Mouse (Mus musculus): Measurements from ENCODE around the gene Gabrr2.
"Not testable (repeated sequence)": the region's sequence is repeated elsewhere in the genome, so short reads cannot be mapped to it uniquely, and the experiment has no call there.

Gene Gabrr2

GRCm38 (mm10) chr4:33071337-33071736, 8.5 kb downstream of the Gabrr2 start:
- DNase-seq = no peak

DNA sequence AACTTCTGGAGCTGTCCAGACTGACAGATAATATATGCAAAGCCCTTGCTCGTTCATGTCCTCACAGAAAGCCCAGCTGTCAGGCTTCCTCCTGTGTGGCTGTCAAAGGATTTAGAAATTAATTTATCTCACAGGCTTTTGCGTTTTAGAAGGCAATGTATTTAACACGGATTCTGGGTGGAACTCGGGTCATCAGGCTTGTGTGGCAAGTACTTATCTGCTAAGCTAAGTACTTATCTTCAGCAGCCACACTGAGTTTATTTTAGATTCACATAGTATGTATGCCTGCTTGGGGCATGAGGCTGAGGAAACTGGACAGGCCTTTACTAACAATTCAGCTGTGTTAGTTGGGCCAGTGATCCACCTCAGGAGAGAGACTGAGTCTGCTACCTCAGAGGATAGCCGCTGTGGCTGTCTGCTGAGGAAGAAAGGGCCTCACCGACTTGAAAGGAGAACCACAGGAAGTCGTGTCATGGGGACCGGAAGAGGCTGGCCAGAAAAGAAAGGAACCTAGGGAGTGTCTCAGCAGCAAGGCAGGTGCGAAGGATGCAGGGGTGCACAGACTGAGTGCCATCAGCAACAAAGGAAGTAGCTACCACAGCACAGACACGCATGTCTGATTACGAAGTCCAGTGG, 9.8 kb downstream of the Gabrr2 start:
- DNase-seq = peak; percentile 85

GRCm38 (mm10) chr4:33074406-33074805, 11.6 kb downstream of the Gabrr2 start:
- DNase-seq = no peak

GRCm38 (mm10) chr4:33074851-33075250, 12.1 kb downstream of the Gabrr2 start:
- no peak for DNase-seq

- DNase-seq = no peak
Observed at GRCm38 (mm10) chr4:33075776-33076524, 13.2 kb downstream of the Gabrr2 start.

- peak; percentile 22 for DNase-seq
Observed at GRCm38 (mm10) chr4:33077161-33077560, 14.4 kb downstream of the Gabrr2 start.

DNA sequence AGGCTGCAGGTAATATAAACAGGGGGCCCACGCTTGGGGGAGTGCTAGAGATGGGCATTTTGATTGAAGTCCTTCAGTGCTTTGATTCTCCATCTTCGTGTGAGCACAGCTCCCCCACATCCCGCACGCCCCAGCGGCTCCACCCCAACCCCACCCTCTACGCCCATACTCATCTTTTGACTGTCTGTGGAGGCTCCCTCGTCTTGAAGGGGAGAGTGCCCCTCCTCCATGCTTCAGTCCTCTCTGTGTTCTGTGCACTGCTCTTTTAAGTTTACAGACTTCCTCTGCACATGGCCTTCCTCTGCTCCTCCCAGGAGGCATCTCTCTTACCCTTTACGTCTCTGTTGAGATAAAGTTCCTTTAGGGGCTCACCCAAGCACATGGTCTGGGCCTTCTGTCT, 14.9 kb downstream of the Gabrr2 start:
- DNase-seq = peak; percentile 68

- peak; percentile 10 for DNase-seq
Observed at GRCm38 (mm10) chr4:33078492-33078891, 15.7 kb downstream of the Gabrr2 start.

- no peak for DNase-seq
Observed at GRCm38 (mm10) chr4:33099118-33099694, 36.4 kb downstream of the Gabrr2 start.

- DNase-seq = peak; percentile 11
Observed at GRCm38 (mm10) chr4:33109720-33110458, 47.1 kb downstream of the Gabrr2 start.

DNA sequence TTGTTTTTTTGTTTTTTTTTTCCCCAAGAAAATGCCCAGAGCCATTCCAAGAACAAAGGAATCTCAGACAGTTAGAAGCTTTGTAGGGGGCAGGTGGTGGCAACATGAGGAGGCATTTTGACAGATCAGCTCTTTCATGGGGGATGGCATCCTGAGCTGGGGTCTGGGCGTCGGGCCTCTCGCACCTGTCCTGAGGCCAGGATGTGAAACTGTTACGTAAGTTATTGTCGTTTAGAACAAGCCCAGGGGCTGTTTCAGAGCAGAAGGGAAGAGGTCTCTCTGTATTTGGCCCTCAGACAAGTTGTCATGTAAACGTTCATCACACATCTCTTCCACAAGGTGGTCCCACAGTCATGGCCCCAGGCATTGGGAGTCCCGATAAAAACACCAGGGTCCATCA, 48.0 kb downstream of the Gabrr2 start:
- DNase-seq = peak; percentile 36

DNA sequence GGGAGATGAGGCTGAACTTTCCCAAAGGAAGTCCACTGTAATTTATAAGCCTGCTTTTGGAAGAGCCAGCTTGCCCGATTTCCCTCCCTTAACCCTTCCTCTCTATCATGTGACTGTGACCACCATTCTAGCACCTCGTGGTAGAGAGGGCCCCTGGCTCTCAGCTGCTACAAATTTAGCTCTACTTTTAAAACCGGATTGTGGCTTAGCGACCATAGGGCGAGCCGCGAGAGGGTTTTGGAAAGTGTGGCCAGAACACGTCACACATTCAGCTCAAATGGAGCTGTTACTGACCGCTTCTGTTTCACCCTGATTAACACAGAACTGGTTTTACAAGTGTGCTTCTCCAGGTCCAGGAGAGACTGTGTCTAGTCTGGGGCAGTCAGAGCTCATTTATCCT, 48.6 kb downstream of the Gabrr2 start:
- peak; percentile 6 for DNase-seq

DNA sequence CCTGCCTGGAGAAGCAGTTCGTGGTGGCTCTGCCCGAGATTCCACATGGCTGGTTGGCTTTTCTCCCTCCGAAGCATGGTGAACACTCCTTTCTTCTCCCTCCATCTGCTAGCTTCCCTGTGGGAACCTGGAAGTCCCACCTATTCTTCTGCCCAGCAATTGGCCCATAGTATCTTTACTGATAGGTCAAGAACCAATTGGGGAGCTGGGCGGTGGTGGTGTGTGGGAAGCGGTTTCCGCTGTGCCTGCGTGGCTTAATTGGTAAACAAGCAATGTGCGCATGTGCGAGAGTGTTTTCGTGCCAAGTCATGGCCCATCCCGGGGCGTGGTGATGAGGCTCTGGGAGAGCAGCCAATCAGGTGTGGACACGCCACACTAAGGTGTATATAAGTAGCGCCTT, 50.1 kb downstream of the Gabrr2 start:
- not testable (repeated sequence) for DNase-seq

DNA sequence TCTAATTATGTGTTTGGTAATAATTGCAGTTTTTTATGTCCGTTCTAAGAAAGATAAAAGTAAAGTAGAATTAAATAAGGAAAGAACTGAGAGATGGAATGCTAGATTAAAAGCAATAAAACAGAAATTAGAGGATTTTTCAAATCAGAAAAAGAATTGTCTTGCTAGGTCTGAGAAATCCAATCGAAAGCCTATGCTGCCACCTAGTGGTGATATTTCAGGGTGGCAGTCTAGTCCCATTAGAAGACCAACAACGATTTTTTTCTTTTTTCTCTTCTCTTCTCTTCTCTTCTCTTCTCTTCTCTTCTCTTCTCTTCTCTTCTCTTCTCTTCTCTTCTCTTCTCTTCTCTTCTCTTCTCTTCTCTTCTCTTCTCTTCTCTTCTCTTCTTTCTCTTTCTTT, 56.3 kb downstream of the Gabrr2 start:
- DNase-seq = peak; percentile 84

DNA sequence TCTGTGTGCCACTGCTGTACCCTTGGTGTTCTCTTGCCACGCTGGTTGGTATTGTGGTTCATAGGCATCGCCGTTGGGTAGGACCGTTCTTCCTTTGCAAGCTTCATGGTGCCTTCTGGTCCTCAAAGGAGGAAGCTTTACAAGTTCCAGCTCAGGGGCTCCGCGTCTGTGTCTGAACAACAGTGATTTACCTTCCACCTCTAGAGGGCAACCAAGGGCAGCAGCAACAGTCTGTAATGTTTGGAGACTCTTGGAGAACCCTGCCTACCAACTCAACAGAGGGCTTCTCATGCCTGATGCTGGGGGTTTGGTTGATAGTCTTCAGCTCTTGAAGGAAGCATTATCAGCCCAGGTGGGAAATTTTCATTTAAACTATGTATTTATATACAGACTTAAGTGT, 61.7 kb downstream of the Gabrr2 start:
- DNase-seq = peak; percentile 63

- no peak for DNase-seq
Observed at GRCm38 (mm10) chr4:33125409-33126084, 62.7 kb downstream of the Gabrr2 start.

DNA sequence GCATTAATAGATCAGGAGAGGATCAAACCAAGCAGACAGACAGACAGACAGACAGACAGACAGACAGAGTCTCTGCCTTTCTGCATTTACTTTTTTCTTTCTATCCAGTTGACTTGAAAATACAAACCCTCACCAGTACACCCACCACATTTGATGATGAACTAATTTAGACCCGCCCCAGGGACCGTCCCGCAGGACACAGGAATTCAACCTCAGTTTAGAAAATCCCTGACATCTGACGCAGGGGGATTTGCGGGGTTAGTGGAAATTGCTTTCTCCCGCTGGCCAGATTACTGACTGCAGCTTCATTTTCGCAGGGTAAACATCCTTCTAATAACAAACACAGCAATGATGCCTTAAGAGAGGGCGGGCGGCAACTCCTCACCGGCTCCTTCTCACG, 69.4 kb downstream of the Gabrr2 start, which contains the start of gene Gabrr1:
Gene Gabrr1 (plus strand): TSS at position 301 of the 400 bp plus-strand sequence.
- DNase-seq = no peak

All from thymus, postnatal 14 days (tissue).